Mouse (Mus musculus) adrenal gland, postnatal 14 days (tissue): ENCODE measurements around the gene BC051142. TPM values are rescaled to one million over a fixed set of nuclear protein-coding genes. Genes with fewer than 3 reads are reported as not detected.

ENCODE experiments used
- total RNA-seq: library from RNA; stranded (reverse); gene quantifications from 2 replicates; pipeline ENCODE4 v1.2.3, GENCODE M21; 2021

Gene BC051142
- total RNA-seq, 1 experiment from 2014 or later, result 1.2 TPM

Other genes with a start within 250 kb of the BC051142 start
- gene H2-DMb1, start 245.7 kb upstream of the BC051142 start, total RNA-seq, result 3.6 and 8.3 TPM in 2 replicates
- gene Tap1, start 211.3 kb upstream of the BC051142 start, total RNA-seq, result 11.1 and 20.4 TPM in 2 replicates
- 6.9 and 12.2 TPM in 2 replicates for gene Psmb9, start 211.1 kb upstream of the BC051142 start, total RNA-seq
- 21.0 and 33.6 TPM in 2 replicates for gene Psmb8, start 201.1 kb upstream of the BC051142 start, total RNA-seq
- gene Tap2, start 195.3 kb upstream of the BC051142 start, total RNA-seq, result 33.2 and 34.9 TPM in 2 replicates
- gene H2-Ob, start 159.9 kb upstream of the BC051142 start, total RNA-seq, result 1.3 and 16.6 TPM in 2 replicates
- gene H2-Ab1, start 141.1 kb upstream of the BC051142 start, total RNA-seq, result 19.8 and 71.0 TPM in 2 replicates
- 21.7 and 108 TPM in 2 replicates for gene H2-Aa, start 111.0 kb upstream of the BC051142 start, total RNA-seq
- 22.8 and 92.3 TPM in 2 replicates for gene H2-Eb1, start 93.0 kb upstream of the BC051142 start, total RNA-seq
- gene H2-Eb2, start 73.2 kb upstream of the BC051142 start, total RNA-seq, result 1.1 TPM in 1 of 2 replicates, not detected in the other
- gene Btnl2, start 44.0 kb upstream of the BC051142 start, total RNA-seq, result 0.26 and 0.64 TPM in 2 replicates
- 0.23 TPM in 1 of 2 replicates, not detected in the other for gene Btnl1, start 21.7 kb upstream of the BC051142 start, total RNA-seq
- gene Btnl4, start 78.5 kb downstream of the BC051142 start, total RNA-seq, result not detected in 2 replicates
- gene Btnl6, start 118.5 kb downstream of the BC051142 start, total RNA-seq, result not detected in 2 replicates
- 34.1 and 39.3 TPM in 2 replicates for gene Notch4, start 165.4 kb downstream of the BC051142 start, total RNA-seq
- gene Gpsm3, start 191.0 kb downstream of the BC051142 start, total RNA-seq, result 6.3 and 16.3 TPM in 2 replicates
- 37.2 and 42.2 TPM in 2 replicates for gene Pbx2, start 192.4 kb downstream of the BC051142 start, total RNA-seq
- gene Ager, start 199.0 kb downstream of the BC051142 start, total RNA-seq, result 1.7 and 2.4 TPM in 2 replicates
- 72.5 and 76.9 TPM in 2 replicates for gene Rnf5, start 204.9 kb downstream of the BC051142 start, total RNA-seq
- 101 and 103 TPM in 2 replicates for gene Agpat1, start 205.4 kb downstream of the BC051142 start, total RNA-seq
- gene Egfl8, start 217.2 kb downstream of the BC051142 start, total RNA-seq, result 4.3 and 4.7 TPM in 2 replicates
- gene Ppt2, start 229.7 kb downstream of the BC051142 start, total RNA-seq, result 49.7 and 50.0 TPM in 2 replicates
- gene Prrt1, start 230.7 kb downstream of the BC051142 start, total RNA-seq, result 8.7 and 12.4 TPM in 2 replicates
- 11.5 and 12.5 TPM in 2 replicates for gene Fkbpl, start 245.9 kb downstream of the BC051142 start, total RNA-seq
- 43.5 and 52.1 TPM in 2 replicates for gene Atf6b, start 248.3 kb downstream of the BC051142 start, total RNA-seq